Mouse (Mus musculus): Measurements from ENCODE around the gene Ranbp17. TPM values are rescaled to one million over a fixed set of nuclear protein-coding genes. Genes with fewer than 3 reads are reported as not detected.

Ranbp17 gene
- polyA plus RNA-seq, 1 experiment = 28.7 TPM

DNA sequence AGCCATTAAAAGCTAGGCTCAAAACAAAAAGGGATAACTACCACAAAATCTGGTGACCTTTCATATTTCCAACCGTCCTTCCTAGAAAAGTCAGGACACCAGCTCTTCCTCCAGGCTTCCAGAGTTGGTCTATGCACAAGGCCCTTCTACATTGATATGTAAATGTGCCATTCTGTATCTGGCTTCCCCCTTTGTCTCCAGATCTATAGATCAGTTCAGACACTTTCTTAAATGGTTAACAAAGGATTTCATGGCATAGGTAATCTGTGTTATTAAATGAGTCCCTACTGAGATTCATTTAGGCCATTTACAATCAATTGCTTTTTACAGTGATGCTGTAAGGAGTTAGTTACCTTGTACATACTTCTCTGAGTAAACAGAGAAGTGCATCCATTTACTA lies 333.7 kb downstream of the Ranbp17 start:
- no peaks in the 10 kb centered on the region for H3K27me3 ChIP-seq (ENCODE audit: control insufficient read depth, insufficient read depth, low read length)

DNA sequence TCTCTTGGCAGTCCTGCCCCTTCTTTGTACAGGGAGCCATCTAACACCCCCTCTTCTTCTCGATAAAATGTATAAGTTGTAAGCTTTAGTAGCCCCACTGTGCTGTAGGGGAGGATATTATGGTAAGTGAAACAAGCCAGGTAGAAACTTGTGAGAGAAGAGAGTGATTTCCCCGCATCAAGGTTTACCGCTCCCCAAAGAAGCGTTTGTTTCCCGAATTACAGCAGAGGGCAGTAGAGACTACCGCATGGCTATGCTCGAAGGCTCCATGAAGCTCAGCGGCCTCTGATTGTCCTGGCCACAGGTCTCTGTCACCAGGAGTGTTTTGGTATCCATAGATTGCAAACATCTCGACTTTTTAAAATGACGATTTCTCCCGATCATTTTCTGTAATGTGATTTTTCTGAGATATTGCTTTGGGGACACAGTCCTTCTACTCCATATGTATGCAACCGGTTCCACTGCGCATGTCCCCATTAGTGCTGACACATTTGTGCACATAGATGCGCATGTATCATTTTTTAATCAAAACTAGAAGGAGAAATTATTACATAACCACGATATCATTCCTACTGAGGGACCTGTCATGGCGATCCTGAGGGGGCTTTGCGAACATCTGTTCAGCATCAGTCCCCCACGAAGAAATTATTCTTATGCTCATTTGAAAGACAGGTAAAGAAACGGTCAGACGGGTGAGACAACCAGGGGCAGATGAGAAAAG lies 336.9 kb downstream of the Ranbp17 start:
- peak; percentile 57; the same call in 1 of the 2 replicates for TF ChIP-seq CTCF (IDR thresholded peaks at IDR 0.05; ENCODE audit: control insufficient read depth, insufficient read depth, insufficient replicate concordance, low read depth, low read length)
- no peak for TF ChIP-seq POLR2A (IDR thresholded peaks at IDR 0.05; ENCODE audit: control insufficient read depth, low read depth, low read length)
- Histone ChIP-seq H3K36me3 (ENCODE audit: control insufficient read depth, insufficient read depth, low read length) (no peaks in the 10 kb centered on the region), H3K27ac (ENCODE audit: control insufficient read depth, insufficient read depth, low read depth, low read length) (no peak overlapping the region), H3K4me1 (ENCODE audit: control insufficient read depth, insufficient read depth, low read length) (peaks cover 3% of the 10 kb centered on the region), H3K4me3 (ENCODE audit: control insufficient read depth, low read depth, low read length) (no peak overlapping the region), H3K27me3 (ENCODE audit: control insufficient read depth, insufficient read depth, low read length) (no peaks in the 10 kb centered on the region)

More for the DNA sequence above, 333.7 kb downstream of the Ranbp17 start:
- no peak overlapping the region for H3K27ac ChIP-seq (ENCODE audit: control insufficient read depth, insufficient read depth, low read depth, low read length)
- H3K4me3 ChIP-seq (ENCODE audit: control insufficient read depth, low read depth, low read length) = no peak overlapping the region
- no peaks in the 10 kb centered on the region for H3K36me3 ChIP-seq (ENCODE audit: control insufficient read depth, insufficient read depth, low read length)
- peaks cover 3% of the 10 kb centered on the region for H3K4me1 ChIP-seq (ENCODE audit: control insufficient read depth, insufficient read depth, low read length)
- TF ChIP-seq CTCF (IDR thresholded peaks at IDR 0.05; ENCODE audit: control insufficient read depth, insufficient read depth, insufficient replicate concordance, low read depth, low read length) (no peak), POLR2A (IDR thresholded peaks at IDR 0.05; ENCODE audit: control insufficient read depth, low read depth, low read length) (no peak)

DNA sequence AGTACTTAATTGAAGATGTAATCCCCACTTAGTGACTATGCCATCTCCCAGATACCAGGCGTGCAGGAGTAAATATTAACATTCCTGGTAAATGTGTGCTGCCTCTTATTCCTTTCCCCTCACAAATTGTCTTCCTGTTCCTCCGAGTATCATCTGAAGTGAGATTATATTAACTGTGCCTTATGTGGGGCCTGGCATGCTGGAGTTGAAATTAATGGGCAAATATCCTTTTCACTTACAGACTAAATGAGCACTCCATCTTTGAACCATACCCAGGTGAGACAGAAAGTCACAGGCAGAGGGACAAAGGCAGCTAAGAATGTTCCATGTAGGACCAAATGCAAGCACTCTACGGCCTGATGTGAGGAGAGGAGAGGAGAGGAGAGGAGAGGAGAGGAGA lies 337.8 kb downstream of the Ranbp17 start:
- H3K4me3 ChIP-seq (ENCODE audit: control insufficient read depth, low read depth, low read length) = no peak overlapping the region
- H3K36me3 ChIP-seq (ENCODE audit: control insufficient read depth, insufficient read depth, low read length) = no peaks in the 10 kb centered on the region
- no peak overlapping the region for H3K27ac ChIP-seq (ENCODE audit: control insufficient read depth, insufficient read depth, low read depth, low read length)
- TF ChIP-seq CTCF (IDR thresholded peaks at IDR 0.05; ENCODE audit: control insufficient read depth, insufficient read depth, insufficient replicate concordance, low read depth, low read length) (no peak), POLR2A (IDR thresholded peaks at IDR 0.05; ENCODE audit: control insufficient read depth, low read depth, low read length) (no peak)
- H3K27me3 ChIP-seq (ENCODE audit: control insufficient read depth, insufficient read depth, low read length) = no peaks in the 10 kb centered on the region
- H3K4me1 ChIP-seq (ENCODE audit: control insufficient read depth, insufficient read depth, low read length) = peaks cover 3% of the 10 kb centered on the region

DNA sequence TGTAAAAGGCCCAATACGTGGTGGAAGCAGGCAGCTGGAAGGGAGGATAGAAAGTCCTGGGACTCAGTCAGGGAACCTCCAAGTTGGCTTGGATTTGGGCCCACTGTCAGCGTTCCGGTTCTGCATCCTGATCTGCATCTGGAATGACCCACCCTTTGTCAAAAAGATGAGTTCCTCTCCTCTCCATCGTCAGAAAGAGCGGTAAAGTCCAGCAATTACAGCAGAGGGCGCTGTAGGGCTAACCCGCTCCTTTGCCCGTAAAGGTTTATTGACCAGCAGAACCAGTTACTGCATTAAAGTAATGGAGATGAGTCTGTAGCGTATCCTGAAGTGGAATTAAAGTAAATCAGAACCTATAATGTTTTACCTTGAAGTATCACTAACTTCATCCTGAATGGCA lies 343.1 kb downstream of the Ranbp17 start:
- Histone ChIP-seq H3K27me3 (ENCODE audit: control insufficient read depth, insufficient read depth, low read length) (no peaks in the 10 kb centered on the region), H3K27ac (ENCODE audit: control insufficient read depth, insufficient read depth, low read depth, low read length) (no peak overlapping the region), H3K4me3 (ENCODE audit: control insufficient read depth, low read depth, low read length) (no peak overlapping the region), H3K4me1 (ENCODE audit: control insufficient read depth, insufficient read depth, low read length) (no peaks in the 10 kb centered on the region), H3K36me3 (ENCODE audit: control insufficient read depth, insufficient read depth, low read length) (no peaks in the 10 kb centered on the region)
- TF ChIP-seq CTCF (IDR thresholded peaks at IDR 0.05; ENCODE audit: control insufficient read depth, insufficient read depth, insufficient replicate concordance, low read depth, low read length) = peak; percentile 60; the same call in 1 of the 2 replicates
- TF ChIP-seq POLR2A (IDR thresholded peaks at IDR 0.05; ENCODE audit: control insufficient read depth, low read depth, low read length) = no peak

DNA sequence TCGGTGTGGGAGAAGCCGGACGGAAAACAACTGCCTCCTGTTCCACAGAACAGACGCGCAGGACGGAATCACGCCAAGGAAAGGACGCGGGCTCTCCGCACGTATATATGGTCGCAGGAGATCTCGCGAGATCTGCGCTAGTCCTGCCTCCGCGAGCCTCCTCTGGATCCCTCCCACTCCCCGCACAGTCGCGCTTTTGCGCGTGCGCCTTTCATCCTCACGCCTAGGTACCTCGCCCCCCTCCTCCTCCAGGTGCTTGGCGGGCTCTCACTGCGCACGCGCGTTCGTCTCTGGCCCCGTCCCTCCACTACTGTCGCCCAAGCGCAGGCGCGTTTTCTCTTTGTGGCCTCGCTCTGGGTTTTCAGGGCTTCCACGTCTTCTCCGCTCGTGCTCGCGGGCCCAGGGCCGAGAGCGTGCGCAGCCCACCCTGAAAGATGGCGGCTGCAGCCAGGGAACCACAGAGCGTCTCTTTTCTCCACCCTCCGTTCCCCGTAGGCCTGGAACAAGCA lies 350.5 kb downstream of the Ranbp17 start, which contains the start of gene Npm1:
TSS of gene Npm1 (minus strand) at position 209 of the 509 bp plus-strand sequence.
- peak within 1 kb of the TSS; percentile 94 for H3K4me3 ChIP-seq (ENCODE audit: control insufficient read depth, low read depth, low read length)
- no peaks in the 10 kb centered on the region for H3K36me3 ChIP-seq (ENCODE audit: control insufficient read depth, insufficient read depth, low read length)
- no peaks in the 10 kb centered on the region for H3K4me1 ChIP-seq (ENCODE audit: control insufficient read depth, insufficient read depth, low read length)
- H3K27ac ChIP-seq (ENCODE audit: control insufficient read depth, insufficient read depth, low read depth, low read length) = peak within 1 kb of the TSS; percentile 88
- H3K27me3 ChIP-seq (ENCODE audit: control insufficient read depth, insufficient read depth, low read length) = no peaks in the 10 kb centered on the region
- TF ChIP-seq POLR2A (IDR thresholded peaks at IDR 0.05; ENCODE audit: control insufficient read depth, low read depth, low read length) = peak; percentile 100
- no peak; the same call in 1 of the 2 replicates for TF ChIP-seq CTCF (IDR thresholded peaks at IDR 0.05; ENCODE audit: control insufficient read depth, insufficient read depth, insufficient replicate concordance, low read depth, low read length)

DNA sequence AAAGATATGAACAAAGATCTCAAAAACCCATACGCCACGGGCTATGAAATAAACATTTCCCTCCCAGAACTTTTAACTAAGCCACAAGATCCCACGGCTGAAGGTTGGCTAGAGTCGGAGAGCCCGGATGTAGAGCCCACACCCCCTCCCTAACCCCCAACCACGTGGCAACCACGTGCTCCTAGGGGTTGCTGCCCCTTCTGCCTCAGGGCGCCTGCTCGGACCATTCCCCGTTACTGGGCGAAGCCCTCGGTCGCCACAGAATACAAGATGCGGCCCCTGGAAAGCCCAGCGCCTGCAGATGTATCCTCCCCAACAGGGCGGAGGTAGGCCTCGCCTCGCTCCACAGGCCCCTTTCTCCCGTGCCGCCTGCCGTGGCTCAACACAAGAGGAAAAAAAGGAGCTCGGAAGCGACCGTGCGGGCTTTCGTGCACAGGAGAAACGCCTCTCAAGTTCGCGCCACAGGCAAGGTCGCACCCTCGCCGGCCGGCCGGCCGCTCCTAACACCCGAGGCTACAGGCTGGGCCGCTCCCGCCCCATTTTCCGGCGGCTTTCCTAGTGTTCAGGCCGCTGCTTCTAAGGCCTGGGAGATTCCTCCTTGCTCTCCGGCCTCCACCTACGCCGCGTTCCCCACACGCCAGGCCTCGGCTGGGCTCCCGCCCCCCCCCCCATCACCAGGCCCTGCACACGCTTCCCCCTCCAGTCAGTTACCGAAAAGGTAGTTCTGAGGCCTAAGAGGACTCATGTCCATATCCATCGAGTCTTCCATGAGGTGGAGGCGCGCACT lies 351.1 kb downstream of the Ranbp17 start:
- H3K27ac ChIP-seq (ENCODE audit: control insufficient read depth, insufficient read depth, low read depth, low read length) = peak overlapping the region; percentile 87
- H3K27me3 ChIP-seq (ENCODE audit: control insufficient read depth, insufficient read depth, low read length) = no peaks in the 10 kb centered on the region
- H3K36me3 ChIP-seq (ENCODE audit: control insufficient read depth, insufficient read depth, low read length) = no peaks in the 10 kb centered on the region
- H3K4me3 ChIP-seq (ENCODE audit: control insufficient read depth, low read depth, low read length) = peak overlapping the region; percentile 94
- TF ChIP-seq CTCF (IDR thresholded peaks at IDR 0.05; ENCODE audit: control insufficient read depth, insufficient read depth, insufficient replicate concordance, low read depth, low read length) (no peak), POLR2A (IDR thresholded peaks at IDR 0.05; ENCODE audit: control insufficient read depth, low read depth, low read length) (peak; percentile 48; the same call in 1 of the 2 replicates)
- H3K4me1 ChIP-seq (ENCODE audit: control insufficient read depth, insufficient read depth, low read length) = no peaks in the 10 kb centered on the region

Other genes starting within 250 kb of the Ranbp17 start
- gene Gm12117, start 237.0 kb downstream of the Ranbp17 start, polyA plus RNA-seq (2012; rRNA removed) = 0.55 TPM in 1 of 2 replicates, not detected in the other
- 0.07 and 0.31 TPM in 2 replicates for gene Gabrp, start 65.2 kb upstream of the Ranbp17 start, polyA plus RNA-seq (2012; rRNA removed)
- 0.11 TPM in 1 of 2 replicates, not detected in the other for gene D130052B06Rik, start 85.6 kb upstream of the Ranbp17 start, polyA plus RNA-seq (2012; rRNA removed)